Mouse (Mus musculus) G1E (cell line): ENCODE data around the gene Kidins220. TPM values are rescaled to one million over a fixed set of nuclear protein-coding genes. Genes with fewer than 3 reads are reported as not detected.

Experiments
- ATAC-seq: 2 replicates; pipeline ENCODE4 v1.8.0; 2016; ENCODE audit warnings: mild to moderate bottlenecking; ENCODE audit not compliant: insufficient number of reproducible peaks, poor library complexity, low FRiP score, severe bottlenecking; ENCODE audit errors: extremely low read depth
- DNase-seq: peaks from one replicate; pipeline ENCODE4 v3.0.0; 2012; ENCODE audit warnings: low spot score
- H3K27me3 ChIP-seq: 2 replicates; pipeline ENCODE4 v1.6.1; 2012; ENCODE audit warnings: mild to moderate bottlenecking, low read length, inconsistent platforms; ENCODE audit not compliant: insufficient read depth
- H3K36me3 ChIP-seq: replicated peaks from 2 replicates; pipeline ENCODE3; 2012; ENCODE audit warnings: mild to moderate bottlenecking, inconsistent platforms
- H3K4me1 ChIP-seq: 2 replicates; pipeline ENCODE4 v1.6.1; 2012; ENCODE audit warnings: low read depth, low read length, inconsistent platforms, mixed read lengths; ENCODE audit not compliant: insufficient read depth
- H3K4me3 ChIP-seq: 2 replicates; pipeline ENCODE4 v1.5.1; 2012; ENCODE audit warnings: low read depth, mild to moderate bottlenecking, inconsistent platforms, low read length, moderate library complexity, mixed read lengths
- H3K9me3 ChIP-seq: replicated peaks from 2 replicates; pipeline ENCODE4 v1.6.1; 2012; ENCODE audit warnings: inconsistent platforms
- CTCF ChIP-seq: IDR thresholded peaks from 2 replicates; pipeline ENCODE4 v1.5.1; 2012; ENCODE audit warnings: low read depth, low read length, inconsistent platforms, mixed read lengths
- GATA1 ChIP-seq: IDR thresholded peaks from 2 replicates; pipeline ENCODE4 v1.6.1; 2012; ENCODE audit warnings: borderline replicate concordance, low read length, inconsistent platforms, mixed read lengths
- GATA2 ChIP-seq: IDR thresholded peaks from 2 replicates; pipeline ENCODE4 v1.6.1; 2012; ENCODE audit warnings: low read depth, low read length, inconsistent platforms, borderline replicate concordance
- POLR2AphosphoS5 ChIP-seq: IDR thresholded peaks from 2 replicates; pipeline ENCODE4 v1.6.1; 2012; ENCODE audit warnings: low read depth, low read length, inconsistent platforms; ENCODE audit not compliant: insufficient replicate concordance
- TAL1 ChIP-seq: conservative IDR thresholded peaks from 2 replicates; pipeline ENCODE4 v1.6.1; 2012; ENCODE audit warnings: low read depth, low read length, inconsistent platforms, mixed read lengths
- polyA plus RNA-seq: library from polyadenylated mRNA; stranded (reverse); fragments of >175 nt; gene quantifications from 2 replicates; pipeline ENCODE4 v1.2.3, GENCODE M21; 2012
- total RNA-seq, 2 experiments: library from RNA; stranded (forward) in 1 of 2; stranded (reverse) in 1 of 2; fragments of 200-1000 nt in 1 of 2; fragments of >200 nt in 1 of 2; fragmentation: Nextera tagmentation in 1 of 2; gene quantifications; 2 replicates each; pipeline ENCODE4 v1.2.3; 2014 to 2017

The Kidins220 gene
- total and polyA plus RNA-seq, 3 experiments = 42.4 to 88.5 (median 79.5) TPM

DNA sequence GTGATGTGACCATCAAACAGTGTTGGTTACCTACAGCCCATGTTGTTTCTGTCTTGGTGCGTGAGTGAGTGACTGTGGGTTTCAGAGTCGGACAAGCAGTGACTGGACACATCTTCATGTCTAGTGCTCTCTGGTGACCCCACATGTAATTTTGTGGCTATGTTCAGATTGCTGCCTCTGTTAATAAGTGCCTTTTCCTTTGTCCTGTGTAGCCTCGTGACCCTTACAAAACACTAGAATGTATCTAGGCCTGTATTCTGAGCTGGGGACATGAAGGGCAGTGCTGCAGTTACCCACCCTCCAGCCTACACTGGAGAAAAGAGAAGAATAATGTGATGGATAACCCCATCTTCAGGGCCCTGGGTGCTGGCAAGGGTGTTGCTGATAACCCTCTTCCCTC is 16.2 kb upstream of the Kidins220 start:
- Histone ChIP-seq H3K4me3 (no peak overlapping the region), H3K4me1 (peaks cover 15% of the 10 kb centered on the region), H3K9me3 (no peaks in the 10 kb centered on the region), H3K36me3 (peaks cover 45% of the 10 kb centered on the region), H3K27me3 (no peaks in the 10 kb centered on the region)
- no peak for DNase-seq
- TF ChIP-seq POLR2AphosphoS5 = no peak
- TF ChIP-seq CTCF = no peak
- no peak for TF ChIP-seq TAL1
- TF ChIP-seq GATA1 = no peak
- no peak for TF ChIP-seq GATA2
- no peak for ATAC-seq

- Histone ChIP-seq H3K36me3 (peaks cover 25% of the 10 kb centered on the region), H3K4me1 (peaks cover 24% of the 10 kb centered on the region), H3K27me3 (no peaks in the 10 kb centered on the region), H3K4me3 (no peak overlapping the region), H3K9me3 (no peaks in the 10 kb centered on the region)
- ATAC-seq (no peak), DNase-seq (no peak)
- TF ChIP-seq POLR2AphosphoS5 (no peak), GATA1 (no peak), GATA2 (no peak), CTCF (no peak), TAL1 (no peak)
Measured at GRCm38 (mm10) chr12:24961821-24962220, 12.9 kb upstream of the Kidins220 start.

- Histone ChIP-seq H3K36me3 (peaks cover 19% of the 10 kb centered on the region), H3K4me3 (no peak overlapping the region), H3K9me3 (no peaks in the 10 kb centered on the region), H3K4me1 (peaks cover 24% of the 10 kb centered on the region), H3K27me3 (no peaks in the 10 kb centered on the region)
- DNase-seq = no peak
- no peak for TF ChIP-seq CTCF
- no peak for TF ChIP-seq GATA2
- no peak for TF ChIP-seq GATA1
- no peak for TF ChIP-seq TAL1
- no peak for TF ChIP-seq POLR2AphosphoS5
- no peak for ATAC-seq
Measured at GRCm38 (mm10) chr12:24962362-24962967, 12.3 kb upstream of the Kidins220 start.

GRCm38 (mm10) chr12:24963393-24964022 is 11.2 kb upstream of the Kidins220 start:
- H3K4me1 ChIP-seq = peaks cover 24% of the 10 kb centered on the region
- peaks cover 12% of the 10 kb centered on the region for H3K36me3 ChIP-seq
- no peaks in the 10 kb centered on the region for H3K9me3 ChIP-seq
- peak overlapping the region; percentile 57 for H3K4me3 ChIP-seq
- no peak for TF ChIP-seq GATA1
- no peak for TF ChIP-seq GATA2
- TF ChIP-seq POLR2AphosphoS5 = no peak
- no peak for TF ChIP-seq CTCF
- no peak for TF ChIP-seq TAL1
- H3K27me3 ChIP-seq = no peaks in the 10 kb centered on the region
- ATAC-seq (peak; percentile 88), DNase-seq (peak; percentile 70)

DNA sequence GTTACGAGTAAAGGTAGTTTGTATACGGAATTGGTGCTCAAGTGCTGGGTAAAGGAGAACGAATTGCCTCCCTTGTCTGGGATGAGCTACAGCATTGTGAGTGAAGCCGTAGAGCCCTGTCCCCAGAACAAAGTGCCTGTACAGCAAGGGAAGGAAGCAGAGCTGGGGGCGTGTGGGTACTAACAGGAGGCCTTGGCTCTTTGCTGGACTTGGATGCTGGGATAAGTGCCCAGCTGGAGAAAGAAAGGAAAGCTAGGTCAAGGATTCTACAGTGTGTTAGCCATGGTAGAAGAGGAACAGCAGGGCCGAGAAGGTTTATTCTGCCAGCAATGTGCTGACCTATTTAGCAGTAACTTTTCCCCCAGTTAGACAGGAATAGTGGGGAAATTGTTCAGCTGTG is 9.3 kb upstream of the Kidins220 start:
- Histone ChIP-seq H3K4me1 (peaks cover 24% of the 10 kb centered on the region), H3K4me3 (no peak overlapping the region), H3K27me3 (peaks cover 4% of the 10 kb centered on the region), H3K9me3 (no peaks in the 10 kb centered on the region), H3K36me3 (peaks cover 1% of the 10 kb centered on the region)
- ATAC-seq (no peak), DNase-seq (no peak)
- no peak for TF ChIP-seq POLR2AphosphoS5
- no peak for TF ChIP-seq GATA1

- TF ChIP-seq POLR2AphosphoS5 = no peak
- no peak for TF ChIP-seq GATA2
- TF ChIP-seq TAL1 = no peak
- no peak for TF ChIP-seq GATA1
- no peak for TF ChIP-seq CTCF
- H3K27me3 ChIP-seq = peaks cover 5% of the 10 kb centered on the region
- no peak overlapping the region for H3K4me3 ChIP-seq
- no peak for DNase-seq
- no peaks in the 10 kb centered on the region for H3K36me3 ChIP-seq
- peaks cover 24% of the 10 kb centered on the region for H3K4me1 ChIP-seq
- no peak for ATAC-seq
- no peaks in the 10 kb centered on the region for H3K9me3 ChIP-seq
Measured at GRCm38 (mm10) chr12:24966046-24966445, 8.7 kb upstream of the Kidins220 start.
